Mouse (Mus musculus): Measurements from ENCODE around the gene Dph3.

GRCm38 (mm10) chr14:32103556-32103955 lies 18.0 kb upstream of the Dph3 start:
- TF ChIP-seq POLR2A (IDR thresholded peaks at IDR 0.05; ENCODE audit: borderline replicate concordance, extremely low read depth, insufficient read depth, insufficient read length, poor library complexity, severe bottlenecking) (no peak), CTCF (IDR thresholded peaks at IDR 0.05; ENCODE audit: borderline replicate concordance, extremely low read depth, insufficient read depth, insufficient read length) (no peak)

All from brain, embryonic 14.5 days (tissue).